Mouse (Mus musculus): ENCODE results near the gene Fbxl19. TPM values are rescaled to one million over a fixed set of nuclear protein-coding genes. Genes with fewer than 3 reads are reported as not detected.
A peak's percentile ranks its signal among the peaks of the same experiment; 100 is the strongest.
"Not testable (repeated sequence)": the region's sequence is repeated elsewhere in the genome, so short reads cannot be mapped to it uniquely, and the experiment has no call there.

Fbxl19 gene
- total RNA-seq, 2 experiments from 2014 or later: 12.2 to 14.2 TPM

DNA sequence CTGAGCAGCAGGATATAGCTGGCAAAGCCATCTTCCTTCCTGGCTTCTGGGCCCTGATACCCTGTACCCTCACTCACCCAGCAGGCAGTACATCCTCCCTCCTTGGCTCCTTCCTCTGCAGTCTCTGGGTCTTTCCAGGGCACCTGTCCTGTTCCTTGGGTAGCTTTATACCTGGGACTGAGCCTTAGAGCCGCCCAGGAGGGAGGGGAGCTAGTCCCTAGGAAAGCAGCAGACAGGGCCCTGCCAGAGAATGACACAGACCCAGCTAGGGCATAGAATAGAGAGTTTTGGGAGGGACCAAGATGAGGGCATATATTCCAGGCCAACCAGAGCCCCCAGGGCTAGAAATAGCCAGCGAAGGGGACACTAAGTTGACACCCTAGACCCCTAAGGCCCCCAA is 18.9 kb upstream of the Fbxl19 start:
- no peak for ATAC-seq (replicated peaks; ENCODE audit: low FRiP score, low TSS enrichment, poor library complexity, severe bottlenecking)

GRCm38 (mm10) chr7:127725924-127726323 is 18.4 kb upstream of the Fbxl19 start:
- ATAC-seq (replicated peaks; ENCODE audit: low FRiP score, low TSS enrichment, poor library complexity, severe bottlenecking): no peak

DNA sequence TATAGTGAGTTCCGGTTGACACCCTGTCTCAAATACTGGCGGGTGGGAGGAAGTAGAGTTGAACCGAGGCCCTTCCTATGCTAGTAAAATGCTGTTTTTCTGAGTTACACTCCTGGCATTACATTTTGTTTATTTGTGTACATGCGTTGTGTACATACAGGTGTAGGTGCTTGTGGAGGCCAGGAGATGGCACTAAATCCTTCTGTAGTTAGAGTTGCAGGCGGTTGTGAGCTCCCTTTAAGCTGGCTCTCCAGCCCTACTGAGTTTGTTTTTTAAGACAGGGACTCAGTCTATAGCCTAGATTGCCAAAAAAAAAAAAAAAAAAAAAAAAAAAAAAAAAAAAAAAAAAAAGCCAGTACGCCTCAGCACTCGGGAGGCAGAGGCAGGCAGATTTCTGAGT is 16.4 kb upstream of the Fbxl19 start:
- peak; percentile 41; the same call in 1 of the 2 replicates for ATAC-seq (replicated peaks; ENCODE audit: low FRiP score, low TSS enrichment, poor library complexity, severe bottlenecking)

GRCm38 (mm10) chr7:127730170-127730569 is 14.2 kb upstream of the Fbxl19 start:
- no peak for ATAC-seq (replicated peaks; ENCODE audit: low FRiP score, low TSS enrichment, poor library complexity, severe bottlenecking)

DNA sequence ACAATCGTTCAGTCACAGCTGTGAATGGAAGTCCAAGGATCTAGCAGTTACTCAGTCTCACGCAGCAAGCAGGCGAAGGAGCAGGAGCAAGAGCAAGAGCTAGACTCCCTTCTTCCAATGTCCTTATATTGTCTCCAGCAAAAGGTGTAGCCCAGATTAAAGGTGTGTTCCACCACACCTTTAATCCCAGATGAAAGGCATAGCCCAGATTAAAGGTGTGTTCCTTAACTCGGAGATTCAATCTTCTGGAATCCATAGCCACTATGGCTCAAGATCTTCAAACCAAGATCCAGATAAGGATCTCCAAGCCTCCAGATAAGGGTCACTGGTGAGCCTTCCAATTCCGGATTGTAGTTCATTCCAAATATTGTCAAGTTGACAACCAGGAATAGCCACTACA is 12.3 kb upstream of the Fbxl19 start, which contains the start of gene Ctf2:
Gene Ctf2 (minus strand): TSS at position 101 of the 400 bp plus-strand sequence.
- not testable (repeated sequence) for ATAC-seq (replicated peaks; ENCODE audit: low FRiP score, low TSS enrichment, poor library complexity, severe bottlenecking)

- peak; percentile 86 for ATAC-seq (replicated peaks; ENCODE audit: low FRiP score, low TSS enrichment, poor library complexity, severe bottlenecking)
Observed at GRCm38 (mm10) chr7:127745251-127745651, 908 bp downstream of the Fbxl19 start.

DNA sequence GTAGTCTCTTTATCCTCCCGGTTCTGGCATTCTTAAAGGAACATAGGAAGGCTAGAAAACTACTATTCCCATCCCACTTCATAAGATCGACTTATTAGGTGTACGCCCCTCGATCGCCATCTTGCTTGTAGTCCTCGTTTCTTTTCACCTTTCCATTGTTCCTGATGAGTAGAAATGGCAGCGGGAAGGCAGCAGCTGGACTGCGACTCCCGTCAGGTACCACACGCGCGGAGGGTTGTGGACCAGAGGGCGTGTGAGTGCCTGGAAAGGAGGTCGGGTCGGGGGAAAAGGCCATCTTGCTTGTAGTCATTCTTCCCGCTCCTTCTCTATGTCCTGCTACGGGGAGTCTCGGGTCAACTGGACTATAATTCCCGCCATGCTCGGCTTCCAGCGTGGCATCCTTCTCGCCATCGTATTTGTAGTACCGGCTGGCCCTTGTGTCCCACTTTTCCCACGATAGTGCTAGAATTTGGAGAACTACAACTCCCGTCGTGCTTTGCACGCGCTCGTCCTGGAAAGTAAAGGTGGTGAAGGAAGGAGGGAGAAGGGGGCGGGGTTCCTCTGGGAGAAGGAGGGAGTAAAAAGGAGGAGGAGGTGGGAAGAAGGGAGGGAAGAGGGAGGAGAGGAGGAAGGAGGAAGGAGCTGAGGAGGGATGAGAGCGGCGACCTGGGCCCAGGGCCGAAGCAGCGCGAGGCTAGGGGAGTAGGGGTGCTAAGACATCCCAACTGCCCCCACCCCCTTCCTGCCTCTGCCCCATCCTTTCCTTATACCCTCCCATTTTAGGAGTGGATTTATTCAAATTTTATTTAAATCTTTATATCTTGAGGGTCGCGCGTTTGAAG is 1.5 kb downstream of the Fbxl19 start:
- peak; percentile 58 for ATAC-seq (replicated peaks; ENCODE audit: low FRiP score, low TSS enrichment, poor library complexity, severe bottlenecking)

DNA sequence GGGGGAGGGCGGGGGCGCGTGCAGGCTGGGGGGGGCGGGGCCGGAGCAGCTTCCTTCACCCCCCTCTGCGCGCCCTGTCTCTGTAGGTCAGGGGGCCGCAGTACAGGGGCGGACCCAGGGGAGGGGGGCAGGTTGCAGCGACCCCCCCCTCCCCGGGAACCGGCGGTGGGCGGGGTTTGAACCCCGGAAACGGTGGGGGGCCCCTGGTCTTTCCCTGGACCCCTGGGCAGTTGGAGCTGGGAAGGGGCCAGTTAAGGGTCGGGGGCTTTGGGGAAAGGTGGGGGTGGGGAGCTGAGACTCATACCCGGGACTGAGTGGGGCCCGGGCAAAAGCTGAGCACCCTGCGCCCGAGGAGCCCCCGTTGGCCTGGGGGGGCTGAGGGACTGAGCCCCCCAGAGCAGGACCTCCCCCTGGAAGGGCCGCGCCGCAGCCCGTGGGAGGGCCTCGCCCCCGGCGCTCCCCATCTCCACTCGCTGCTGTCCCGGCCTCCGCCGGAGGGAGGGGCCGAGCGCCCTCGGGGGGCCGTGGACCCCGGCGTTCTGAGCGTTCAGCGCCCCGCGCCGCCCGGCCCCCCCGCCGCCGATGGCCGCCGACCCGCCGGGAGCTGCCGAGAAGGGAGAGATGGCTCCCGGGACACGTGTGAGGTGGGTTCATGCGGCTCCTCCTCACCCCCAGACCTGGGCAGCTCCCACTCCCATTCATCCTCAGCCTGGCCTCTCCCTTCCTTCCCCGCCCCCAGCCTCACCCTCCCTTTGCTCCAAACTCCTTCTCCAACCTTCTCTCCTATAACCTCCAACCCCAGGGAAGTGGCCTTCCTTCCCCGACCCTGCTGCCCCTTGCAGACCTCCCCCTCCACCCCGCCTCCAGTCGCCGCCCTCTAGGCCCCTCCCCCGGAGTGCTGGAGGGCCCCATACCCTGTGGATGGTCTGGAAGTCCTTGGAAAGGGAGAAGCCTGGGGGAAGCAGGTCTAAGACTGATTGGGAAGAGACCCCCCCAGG is 2.5 kb downstream of the Fbxl19 start:
- no peak for ATAC-seq (replicated peaks; ENCODE audit: low FRiP score, low TSS enrichment, poor library complexity, severe bottlenecking)

DNA sequence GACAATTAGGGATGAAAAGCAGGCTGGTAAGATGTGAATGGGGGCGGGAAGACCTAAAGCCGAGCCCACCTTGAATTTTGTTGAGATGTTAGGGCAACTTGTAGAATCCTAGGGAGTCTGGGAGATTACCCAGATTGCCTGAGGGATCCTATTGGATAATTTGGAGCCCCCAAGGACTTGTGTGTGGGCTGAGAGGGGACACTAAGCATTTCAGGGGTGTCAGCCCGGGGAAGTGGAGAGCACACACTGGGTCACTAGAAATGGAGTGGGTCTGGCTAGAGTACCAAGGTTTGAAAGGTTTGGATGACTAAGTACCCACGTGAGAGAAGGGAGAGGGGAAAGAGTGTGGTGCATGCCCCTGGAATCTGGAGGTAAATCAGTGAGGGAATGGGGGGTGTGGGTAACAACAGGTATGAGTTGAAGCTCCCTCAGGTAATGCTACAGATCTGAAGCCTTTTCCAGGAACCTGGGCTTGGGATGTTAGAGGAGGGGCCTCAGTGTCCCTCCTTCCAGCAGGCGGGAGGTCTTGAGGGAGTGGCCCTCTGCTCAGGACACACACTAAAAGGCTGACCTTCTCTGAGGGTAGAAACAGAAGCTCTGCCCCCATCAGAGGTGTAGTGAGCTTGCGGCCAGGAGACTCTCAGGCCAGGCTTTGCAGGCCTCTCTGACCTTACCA is 3.4 kb downstream of the Fbxl19 start:
- ATAC-seq (replicated peaks; ENCODE audit: low FRiP score, low TSS enrichment, poor library complexity, severe bottlenecking): no peak

DNA sequence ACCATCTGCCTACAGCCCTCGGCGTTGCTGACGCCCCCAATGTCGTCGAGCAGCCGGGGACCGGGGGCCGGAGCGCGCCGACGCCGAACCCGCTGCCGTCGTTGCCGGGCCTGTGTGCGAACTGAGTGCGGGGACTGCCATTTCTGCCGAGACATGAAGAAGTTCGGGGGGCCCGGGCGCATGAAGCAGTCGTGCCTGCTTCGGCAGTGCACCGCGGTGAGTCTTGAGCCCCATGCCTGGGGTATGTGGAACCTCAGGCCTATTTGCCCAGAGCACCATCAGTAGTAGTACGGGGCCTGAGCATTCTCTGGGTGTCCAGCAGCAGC is 3.9 kb downstream of the Fbxl19 start:
- no peak for ATAC-seq (replicated peaks; ENCODE audit: low FRiP score, low TSS enrichment, poor library complexity, severe bottlenecking)

GRCm38 (mm10) chr7:127750131-127751127 is 6.1 kb downstream of the Fbxl19 start:
- no peak for ATAC-seq (replicated peaks; ENCODE audit: low FRiP score, low TSS enrichment, poor library complexity, severe bottlenecking)

GRCm38 (mm10) chr7:127751619-127752018 is 7.3 kb downstream of the Fbxl19 start:
- ATAC-seq (replicated peaks; ENCODE audit: low FRiP score, low TSS enrichment, poor library complexity, severe bottlenecking): no peak

GRCm38 (mm10) chr7:127752069-127752468 is 7.7 kb downstream of the Fbxl19 start:
- ATAC-seq (replicated peaks; ENCODE audit: low FRiP score, low TSS enrichment, poor library complexity, severe bottlenecking): no peak

DNA sequence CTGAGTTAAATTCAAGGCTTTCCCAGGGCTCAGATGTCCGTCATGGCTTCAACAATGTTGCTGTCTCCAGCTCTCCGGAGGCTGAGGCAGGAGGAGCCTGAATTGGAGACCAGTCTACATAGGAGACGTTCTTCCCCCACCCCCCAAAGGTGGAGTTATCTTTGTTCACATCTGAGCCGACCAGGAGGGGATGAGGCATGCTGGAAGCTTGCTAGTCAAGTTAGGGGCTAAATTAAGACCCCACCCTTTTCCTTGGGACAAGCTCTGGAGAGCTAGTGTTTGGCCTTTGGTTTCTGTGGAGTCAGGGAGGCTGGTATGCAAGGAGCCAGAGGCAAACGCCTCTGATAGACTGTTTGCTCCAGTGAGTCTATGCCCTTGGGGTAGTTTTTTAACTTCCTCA is 8.8 kb downstream of the Fbxl19 start:
- no peak for ATAC-seq (replicated peaks; ENCODE audit: low FRiP score, low TSS enrichment, poor library complexity, severe bottlenecking)

GRCm38 (mm10) chr7:127753741-127754140 is 9.4 kb downstream of the Fbxl19 start:
- ATAC-seq (replicated peaks; ENCODE audit: low FRiP score, low TSS enrichment, poor library complexity, severe bottlenecking): no peak

- no peak for ATAC-seq (replicated peaks; ENCODE audit: low FRiP score, low TSS enrichment, poor library complexity, severe bottlenecking)
Observed at GRCm38 (mm10) chr7:127759716-127760115, 15.4 kb downstream of the Fbxl19 start.

GRCm38 (mm10) chr7:127760478-127760877 is 16.1 kb downstream of the Fbxl19 start:
- ATAC-seq (replicated peaks; ENCODE audit: low FRiP score, low TSS enrichment, poor library complexity, severe bottlenecking): no peak

DNA sequence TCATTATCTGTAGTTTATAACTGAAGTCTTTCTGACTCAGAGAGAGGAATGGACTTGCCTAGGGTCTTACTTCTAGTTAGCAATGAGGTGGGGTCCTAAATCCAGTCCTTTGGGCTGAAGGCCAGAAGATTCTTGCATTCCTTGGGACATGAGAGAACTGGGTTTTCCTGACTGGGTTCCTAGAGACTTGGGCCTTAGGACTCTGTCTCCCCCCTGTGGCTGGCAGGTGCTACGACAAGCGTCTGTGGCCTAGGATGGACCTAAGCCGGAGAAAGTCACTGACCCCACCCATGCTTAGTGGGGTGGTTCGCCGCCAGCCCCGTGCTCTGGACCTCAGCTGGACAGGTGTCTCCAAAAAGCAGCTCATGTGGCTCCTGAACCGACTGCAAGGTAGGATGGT is 16.7 kb downstream of the Fbxl19 start:
- ATAC-seq (replicated peaks; ENCODE audit: low FRiP score, low TSS enrichment, poor library complexity, severe bottlenecking): peak; percentile 77

GRCm38 (mm10) chr7:127763642-127764041 is 19.3 kb downstream of the Fbxl19 start:
- no peak for ATAC-seq (replicated peaks; ENCODE audit: low FRiP score, low TSS enrichment, poor library complexity, severe bottlenecking)

All from megakaryocyte-erythroid progenitor cell, adult 5-6 weeks (primary cell).